Mouse (Mus musculus): ENCODE data around the gene Scaper. TPM values are rescaled to one million over a fixed set of nuclear protein-coding genes. Genes with fewer than 3 reads are reported as not detected.

The Scaper gene
- polyA plus RNA-seq, 1 experiment from 2014 or later, result 33.5 TPM

GRCm38 (mm10) chr9:55646444-55646843 is 291.5 kb downstream of the Scaper start:
- Histone ChIP-seq H3K4me3 (ENCODE audit: low read length) (no peak overlapping the region), H3K9me3 (ENCODE audit: control insufficient read depth, low read length) (no peaks in the 10 kb centered on the region), H3K4me1 (ENCODE audit: control insufficient read depth, insufficient read depth, low read depth, low read length) (no peaks in the 10 kb centered on the region), H3K27me3 (replicated peaks; ENCODE audit: control insufficient read depth, insufficient read depth, low read length) (no peaks in the 10 kb centered on the region), H3K4me2 (ENCODE audit: low read length) (no peak overlapping the region), H3K9ac (ENCODE audit: low read depth, low read length) (no peak overlapping the region), H3K27ac (ENCODE audit: low read depth, low read length) (no peak overlapping the region), H3K36me3 (ENCODE audit: control insufficient read depth, insufficient read depth, low read length) (no peaks in the 10 kb centered on the region)
- no peak for ATAC-seq
- 81% methylated on average over 2 of the region's 2 CpGs for WGBS

DNA sequence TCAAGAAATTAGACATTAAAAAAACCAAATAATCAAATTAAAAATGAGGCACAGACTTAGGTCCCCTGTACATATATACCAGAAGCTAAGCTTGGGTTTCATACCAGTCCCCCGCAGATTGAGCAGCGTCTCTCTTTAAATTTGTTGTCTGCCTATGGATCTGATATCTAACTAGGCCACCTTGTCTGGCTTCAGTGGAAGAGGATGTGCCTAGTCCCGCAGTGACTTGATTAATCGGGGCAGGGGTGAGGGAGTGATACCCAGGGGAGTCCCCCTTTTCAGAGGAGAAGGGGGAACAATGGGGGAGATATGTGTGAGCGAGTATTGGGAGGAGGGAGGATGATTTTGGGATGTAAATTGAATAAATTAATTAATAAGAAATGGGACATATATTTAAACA is 310.9 kb downstream of the Scaper start:
- Histone ChIP-seq H3K9ac (ENCODE audit: low read depth, low read length) (no peak overlapping the region), H3K9me3 (ENCODE audit: control insufficient read depth, low read length) (no peaks in the 10 kb centered on the region; the same call in 1 of the 2 replicates), H3K4me1 (ENCODE audit: control insufficient read depth, insufficient read depth, low read depth, low read length) (no peaks in the 10 kb centered on the region), H3K27me3 (replicated peaks; ENCODE audit: control insufficient read depth, insufficient read depth, low read length) (no peaks in the 10 kb centered on the region), H3K27ac (ENCODE audit: low read depth, low read length) (no peak overlapping the region), H3K36me3 (ENCODE audit: control insufficient read depth, insufficient read depth, low read length) (no peaks in the 10 kb centered on the region; the same call in 1 of the 2 replicates), H3K4me2 (ENCODE audit: low read length) (no peak overlapping the region), H3K4me3 (ENCODE audit: low read length) (no peak overlapping the region)
- ATAC-seq, result no peak
- 77% methylated on average over 5 of the region's 5 CpGs for WGBS

- Histone ChIP-seq H3K9me3 (ENCODE audit: control insufficient read depth, low read length) (no peaks in the 10 kb centered on the region), H3K4me1 (ENCODE audit: control insufficient read depth, insufficient read depth, low read depth, low read length) (no peaks in the 10 kb centered on the region), H3K36me3 (ENCODE audit: control insufficient read depth, insufficient read depth, low read length) (no peaks in the 10 kb centered on the region), H3K4me3 (ENCODE audit: low read length) (no peak overlapping the region), H3K9ac (ENCODE audit: low read depth, low read length) (no peak overlapping the region), H3K27ac (ENCODE audit: low read depth, low read length) (no peak overlapping the region), H3K27me3 (replicated peaks; ENCODE audit: control insufficient read depth, insufficient read depth, low read length) (no peaks in the 10 kb centered on the region), H3K4me2 (ENCODE audit: low read length) (no peak overlapping the region)
- ATAC-seq, result no peak
- 76% methylated on average over 3 of the region's 3 CpGs for WGBS
These were observed 323.2 kb downstream of the Scaper start for GRCm38 (mm10) chr9:55614711-55615110.

DNA sequence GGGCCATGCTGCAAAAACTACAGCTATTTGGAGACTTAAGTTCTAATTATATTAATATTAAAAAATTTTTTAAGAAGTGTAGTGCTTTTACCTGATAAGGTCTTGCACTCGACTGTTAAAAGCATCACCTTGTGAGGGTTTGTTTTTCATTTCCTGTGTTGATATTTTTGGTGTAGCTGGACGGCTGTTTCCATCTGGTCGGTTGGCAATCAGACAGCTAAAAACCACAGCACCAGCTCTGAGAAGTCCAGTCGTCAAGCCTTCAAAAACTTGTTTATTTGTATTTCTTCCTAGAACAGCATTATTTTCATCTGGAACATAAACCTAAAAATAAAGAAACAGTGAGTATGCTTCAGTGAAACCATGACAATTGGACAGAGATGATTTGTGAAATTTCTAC is 328.2 kb downstream of the Scaper start:
- Histone ChIP-seq H3K9ac (ENCODE audit: low read depth, low read length) (no peak overlapping the region), H3K4me2 (ENCODE audit: low read length) (no peak overlapping the region), H3K27me3 (replicated peaks; ENCODE audit: control insufficient read depth, insufficient read depth, low read length) (no peaks in the 10 kb centered on the region), H3K4me1 (ENCODE audit: control insufficient read depth, insufficient read depth, low read depth, low read length) (no peaks in the 10 kb centered on the region), H3K27ac (ENCODE audit: low read depth, low read length) (no peak overlapping the region), H3K36me3 (ENCODE audit: control insufficient read depth, insufficient read depth, low read length) (no peaks in the 10 kb centered on the region), H3K9me3 (ENCODE audit: control insufficient read depth, low read length) (no peaks in the 10 kb centered on the region), H3K4me3 (ENCODE audit: low read length) (no peak overlapping the region)
- 85% methylated on average over 4 of the region's 4 CpGs for WGBS
- no peak for ATAC-seq

DNA sequence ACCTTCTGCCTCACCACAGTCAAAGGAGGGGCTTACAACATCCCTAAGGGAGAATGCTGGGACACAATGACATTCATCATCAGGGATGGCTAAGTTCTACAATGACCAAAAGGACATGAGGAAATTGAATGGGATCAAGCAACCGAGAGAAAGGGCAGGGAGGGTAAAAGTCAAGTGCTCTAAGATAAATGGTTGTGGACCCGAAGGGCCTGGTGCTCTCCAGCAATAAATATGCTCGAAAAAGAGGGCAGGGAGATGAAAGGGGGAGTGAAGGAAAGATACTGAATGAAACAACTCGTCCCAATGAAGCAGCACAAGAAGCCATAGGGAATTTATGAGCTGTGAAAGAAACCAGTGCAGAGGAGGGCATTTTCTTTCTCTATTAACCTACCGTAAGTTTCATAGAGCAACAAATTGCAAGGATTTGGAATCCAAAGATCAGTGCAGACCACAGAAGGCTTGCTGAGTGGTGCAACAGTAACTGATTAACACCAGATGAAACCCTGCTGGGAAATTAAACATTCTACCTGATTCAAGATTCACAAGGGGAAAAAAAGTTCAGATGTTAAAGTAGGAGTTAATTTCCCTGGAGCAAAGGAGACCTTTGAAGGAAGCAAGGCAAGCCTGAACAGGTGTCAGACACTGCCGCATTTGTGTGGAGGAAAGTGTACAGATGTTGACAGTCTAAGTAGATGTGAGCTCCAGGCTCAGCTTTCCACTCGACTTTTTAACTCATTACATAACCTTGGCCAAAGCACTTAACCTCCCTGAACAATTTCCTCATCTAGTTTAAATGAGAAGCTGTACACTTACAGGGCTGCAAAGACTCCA is 329.0 kb downstream of the Scaper start:
- H3K4me3 ChIP-seq (ENCODE audit: low read length), result no peak overlapping the region
- WGBS, result 32% methylated on average over 7 of the region's 7 CpGs
- no peak for ATAC-seq
- no peaks in the 10 kb centered on the region for H3K36me3 ChIP-seq (ENCODE audit: control insufficient read depth, insufficient read depth, low read length)
- H3K27ac ChIP-seq (ENCODE audit: low read depth, low read length), result no peak overlapping the region
- H3K27me3 ChIP-seq (replicated peaks; ENCODE audit: control insufficient read depth, insufficient read depth, low read length), result no peaks in the 10 kb centered on the region
- H3K4me1 ChIP-seq (ENCODE audit: control insufficient read depth, insufficient read depth, low read depth, low read length), result no peaks in the 10 kb centered on the region
- no peak overlapping the region for H3K9ac ChIP-seq (ENCODE audit: low read depth, low read length)
- no peaks in the 10 kb centered on the region for H3K9me3 ChIP-seq (ENCODE audit: control insufficient read depth, low read length)
- no peak overlapping the region for H3K4me2 ChIP-seq (ENCODE audit: low read length)

- no peak for ATAC-seq
- no peaks in the 10 kb centered on the region for H3K27me3 ChIP-seq (replicated peaks; ENCODE audit: control insufficient read depth, insufficient read depth, low read length)
- no peak overlapping the region for H3K9ac ChIP-seq (ENCODE audit: low read depth, low read length)
- H3K4me3 ChIP-seq (ENCODE audit: low read length), result no peak overlapping the region
- no peak overlapping the region for H3K4me2 ChIP-seq (ENCODE audit: low read length)
- no peaks in the 10 kb centered on the region for H3K9me3 ChIP-seq (ENCODE audit: control insufficient read depth, low read length)
- H3K4me1 ChIP-seq (ENCODE audit: control insufficient read depth, insufficient read depth, low read depth, low read length), result no peaks in the 10 kb centered on the region
- H3K36me3 ChIP-seq (ENCODE audit: control insufficient read depth, insufficient read depth, low read length), result peaks cover 2% of the 10 kb centered on the region; the same call in 1 of the 2 replicates
- no peak overlapping the region for H3K27ac ChIP-seq (ENCODE audit: low read depth, low read length)
These were observed 339.3 kb downstream of the Scaper start for GRCm38 (mm10) chr9:55598594-55598993.

- H3K27ac ChIP-seq (ENCODE audit: low read depth, low read length), result no peak overlapping the region
- no peak for ATAC-seq
- no peak overlapping the region for H3K4me2 ChIP-seq (ENCODE audit: low read length)
- no peak overlapping the region for H3K4me3 ChIP-seq (ENCODE audit: low read length)
- no peaks in the 10 kb centered on the region for H3K4me1 ChIP-seq (ENCODE audit: control insufficient read depth, insufficient read depth, low read depth, low read length)
- H3K9me3 ChIP-seq (ENCODE audit: control insufficient read depth, low read length), result no peaks in the 10 kb centered on the region
- H3K36me3 ChIP-seq (ENCODE audit: control insufficient read depth, insufficient read depth, low read length), result no peaks in the 10 kb centered on the region; the same call in 1 of the 2 replicates
- H3K27me3 ChIP-seq (replicated peaks; ENCODE audit: control insufficient read depth, insufficient read depth, low read length), result no peaks in the 10 kb centered on the region
- H3K9ac ChIP-seq (ENCODE audit: low read depth, low read length), result no peak overlapping the region
- WGBS, result 91% methylated on average over 6 of the region's 6 CpGs
These were observed 351.8 kb downstream of the Scaper start for GRCm38 (mm10) chr9:55586141-55586540.

DNA sequence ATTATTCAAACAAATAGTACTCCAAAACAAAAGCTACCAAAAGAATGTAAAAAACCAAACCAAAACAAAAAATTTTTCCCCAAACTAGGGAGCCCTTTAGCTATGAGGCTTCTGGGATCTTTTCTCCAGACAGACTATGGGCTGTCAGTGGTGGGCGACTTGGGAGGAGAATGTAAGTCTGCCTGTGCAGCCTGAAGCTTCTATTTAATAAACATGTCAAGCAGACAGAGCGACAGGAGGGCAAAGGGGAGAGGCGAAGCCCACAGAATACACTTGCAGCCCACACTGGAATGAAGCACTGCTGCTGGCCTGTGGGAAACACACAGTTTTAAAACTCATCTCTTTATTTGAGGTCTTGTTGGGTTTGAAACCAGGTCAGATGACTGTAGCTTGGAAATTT is 356.5 kb downstream of the Scaper start:
- Histone ChIP-seq H3K36me3 (ENCODE audit: control insufficient read depth, insufficient read depth, low read length) (no peaks in the 10 kb centered on the region; the same call in 1 of the 2 replicates), H3K9ac (ENCODE audit: low read depth, low read length) (no peak overlapping the region), H3K27ac (ENCODE audit: low read depth, low read length) (no peak overlapping the region), H3K4me3 (ENCODE audit: low read length) (no peak overlapping the region), H3K27me3 (replicated peaks; ENCODE audit: control insufficient read depth, insufficient read depth, low read length) (no peaks in the 10 kb centered on the region), H3K9me3 (ENCODE audit: control insufficient read depth, low read length) (no peaks in the 10 kb centered on the region), H3K4me2 (ENCODE audit: low read length) (no peak overlapping the region), H3K4me1 (ENCODE audit: control insufficient read depth, insufficient read depth, low read depth, low read length) (no peaks in the 10 kb centered on the region)
- 24% methylated on average over 3 of the region's 3 CpGs for WGBS
- no peak for ATAC-seq

- H3K9me3 ChIP-seq (ENCODE audit: control insufficient read depth, low read length), result no peaks in the 10 kb centered on the region
- no peaks in the 10 kb centered on the region for H3K36me3 ChIP-seq (ENCODE audit: control insufficient read depth, insufficient read depth, low read length)
- H3K4me2 ChIP-seq (ENCODE audit: low read length), result no peak overlapping the region
- H3K4me1 ChIP-seq (ENCODE audit: control insufficient read depth, insufficient read depth, low read depth, low read length), result no peaks in the 10 kb centered on the region
- ATAC-seq, result no peak
- no peaks in the 10 kb centered on the region for H3K27me3 ChIP-seq (replicated peaks; ENCODE audit: control insufficient read depth, insufficient read depth, low read length)
- no peak overlapping the region for H3K27ac ChIP-seq (ENCODE audit: low read depth, low read length)
- no peak overlapping the region for H3K9ac ChIP-seq (ENCODE audit: low read depth, low read length)
- H3K4me3 ChIP-seq (ENCODE audit: low read length), result no peak overlapping the region
- WGBS, result 79% methylated on average over 1 of the region's 1 CpGs
These were observed 361.3 kb downstream of the Scaper start for GRCm38 (mm10) chr9:55576571-55576970.
